14 mouse cellular contexts compared by ENCODE assay signal in the genomic region with DNA sequence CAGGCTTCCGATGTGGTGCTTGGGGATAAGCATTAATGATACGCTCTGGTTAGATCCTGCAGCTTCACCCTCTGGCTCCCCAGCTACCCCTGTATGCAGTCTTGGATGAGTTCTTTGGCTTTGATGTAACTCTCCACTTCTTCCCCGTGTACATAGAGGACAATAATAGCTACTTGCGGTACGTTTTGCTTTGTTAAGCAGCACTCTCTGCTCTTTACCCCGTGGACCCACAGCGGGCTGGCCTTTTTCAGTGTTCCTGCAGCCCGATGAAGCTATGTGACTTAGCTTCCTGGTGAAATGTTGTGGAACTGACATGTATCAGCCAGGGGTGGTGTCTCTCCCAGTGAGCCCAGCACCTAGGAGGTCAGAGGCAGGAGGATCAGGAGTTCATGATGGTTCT. TPM values are rescaled to one million over a fixed set of nuclear protein-coding genes. Genes with fewer than 3 reads are reported as not detected.
DNase-seq lines count a peak whose midpoint lies in the region; ATAC-seq lines count a peak whose summit lies in the region.
"Had no signal": no experiment of that assay in that cellular context is flagged by ENCODE, and none has a peak within 500 bp of the region (broad histone marks: within the 10 kb centered on the region; RNA-seq: fewer than 3 reads in every experiment).

No protein-coding gene starts in this region.

- intact Hi-C loops in heart, postnatal 36 days (cut with DNase I), result loop anchor here (10.0 kb wide), 1 partner anchor 341 kb away; the partner anchor contains the start of gene Nap1l1

- ATAC-seq in activated CD4-positive, CD25-positive, alpha-beta regulatory T cell, adult 4 months, result no peak
- ATAC-seq: midbrain, embryonic 13.5 days had no signal

- DNase-seq in heart, adult 11 months, result peak; percentile 88
- no peak for DNase-seq in heart, postnatal 36 days
- peak; percentile 54 to 55 for DNase-seq in B cell, adult 2 months
- DNase-seq in kidney, adult 8-10 months, result peak; percentile 69 to 74
- peak; percentile 59 for DNase-seq in kidney, postnatal 14 days
- no peak for DNase-seq in urinary bladder, postnatal 4 days (ENCODE audit: low spot score in 2 of 2)
- no peak for DNase-seq in layer of hippocampus, postnatal 25 days (ENCODE audit: extremely low spot score in 1 of 2, low spot score in 1 of 2)
- DNase-seq: adrenal gland, adult 2 months; cerebellum, adult 18-20 months; cerebellum, postnatal 36 days; embryo, embryonic 11 days; thymus, adult 2 months had no signal

RNA-seq across cellular contexts. Expression of gene Osbpl8, which starts 30.6 kb away (rescaled TPM):
- total RNA-seq in heart, postnatal 36 days (2021), result 10 to 100 TPM; 70.4 to 71.4 TPM
- polyA plus RNA-seq in activated CD4-positive, CD25-positive, alpha-beta regulatory T cell, adult 4 months (2017; shearing (Covaris generic)), result 10 to 100 TPM; 12.0 to 16.7 TPM
- 10 to 100 TPM; 58.9 to 59.9 TPM for total RNA-seq in layer of hippocampus, postnatal 25 days (2021)

Comparison
In these comparisons a context has a peak if more than half of its experiments do, and no peak if none do; other contexts are left out.
1. DNase-seq: peak in heart, adult 11 months (single experiment), B cell, adult 2 months (2 of 2), kidney, adult 8-10 months (2 of 2) and kidney, postnatal 14 days (single experiment); none in heart, postnatal 36 days (0 of 2), urinary bladder, postnatal 4 days (0 of 2) and layer of hippocampus, postnatal 25 days (0 of 2).